Comparison of ENCODE assay signal across 14 mouse cellular contexts in genomic region chr4:136245681-136246080, GRCm38 (mm10). TPM values are rescaled to one million over a fixed set of nuclear protein-coding genes. Genes with fewer than 3 reads are reported as not detected.
"Had no signal": no experiment of that assay in that cellular context is flagged by ENCODE, and none has a peak within 500 bp of the region (broad histone marks: within the 10 kb centered on the region; RNA-seq: fewer than 3 reads in every experiment).

No protein-coding gene starts in this region.

- H3K9ac ChIP-seq: liver, embryonic 15.5 days; neural tube, embryonic 12.5 days had no signal

- H3K9me3 ChIP-seq: liver, embryonic 15.5 days; neural tube, embryonic 12.5 days had no signal

- H3K27ac ChIP-seq: layer of hippocampus, adult 2 months; liver, embryonic 15.5 days; neural tube, embryonic 12.5 days had no signal

- H3K4me2 ChIP-seq: liver, embryonic 11.5 days; liver, embryonic 15.5 days had no signal

- DNase-seq: kidney, postnatal 10 days; kidney, postnatal 4 days; lung, postnatal 36 days; midbrain, embryonic 14.5 days; right cerebral cortex, postnatal 4 days; spleen, adult 18-20 months; thymus, adult 18-20 months; thymus, postnatal 14 days had no signal

- H3K4me3 ChIP-seq: layer of hippocampus, adult 2 months; liver, embryonic 15.5 days; neural tube, embryonic 12.5 days had no signal

- H3K36me3 ChIP-seq: liver, embryonic 15.5 days had no signal

RNA-seq across cellular contexts. Expression of gene Tcea3, which starts 1.8 kb away (rescaled TPM):
- total RNA-seq: layer of hippocampus, adult 2 months had no signal

RNA-seq across cellular contexts. Expression of gene Asap3, which starts 39.5 kb away (rescaled TPM):
- total RNA-seq: megakaryocyte progenitor cell, adult 5-6 weeks; monocyte, adult 5-6 weeks had no signal
